Mouse (Mus musculus): Measurements from ENCODE around the gene Lect2.

Lect2 gene

GRCm38 (mm10) chr13:56556701-56557100, 8.4 kb upstream of the Lect2 start:
- DNase-seq (ENCODE audit: low read depth, low spot score), result no peak

- DNase-seq (ENCODE audit: low read depth, low spot score), result no peak
Observed at GRCm38 (mm10) chr13:56555957-56556356, 7.7 kb upstream of the Lect2 start.

- DNase-seq (ENCODE audit: low read depth, low spot score), result peak; percentile 61
Observed at GRCm38 (mm10) chr13:56554409-56554808, 6.1 kb upstream of the Lect2 start.

GRCm38 (mm10) chr13:56553923-56554322, 5.6 kb upstream of the Lect2 start:
- DNase-seq (ENCODE audit: low read depth, low spot score), result no peak

- no peak for DNase-seq (ENCODE audit: low read depth, low spot score)
Observed at GRCm38 (mm10) chr13:56551661-56552060, 3.4 kb upstream of the Lect2 start.

DNA sequence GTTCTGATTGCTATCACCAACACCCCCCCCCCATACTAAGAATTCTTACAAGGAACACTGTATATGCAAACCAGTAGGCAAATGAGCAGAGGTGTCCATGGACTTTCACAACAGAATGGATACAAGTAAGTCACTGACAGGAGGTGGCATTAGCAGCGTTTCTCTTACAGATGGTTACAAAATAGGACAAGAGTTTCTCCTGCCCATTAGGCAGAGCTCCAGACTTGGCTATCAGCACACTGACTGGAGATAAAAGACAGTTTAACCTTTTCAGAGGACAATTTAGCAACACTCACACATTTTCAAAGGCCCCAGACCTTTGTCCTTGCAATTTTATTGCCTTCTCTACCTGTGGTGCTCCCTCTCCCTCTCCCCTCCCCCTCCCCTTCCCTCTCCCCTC, 2.3 kb upstream of the Lect2 start:
- DNase-seq (ENCODE audit: low read depth, low spot score), result no peak

DNA sequence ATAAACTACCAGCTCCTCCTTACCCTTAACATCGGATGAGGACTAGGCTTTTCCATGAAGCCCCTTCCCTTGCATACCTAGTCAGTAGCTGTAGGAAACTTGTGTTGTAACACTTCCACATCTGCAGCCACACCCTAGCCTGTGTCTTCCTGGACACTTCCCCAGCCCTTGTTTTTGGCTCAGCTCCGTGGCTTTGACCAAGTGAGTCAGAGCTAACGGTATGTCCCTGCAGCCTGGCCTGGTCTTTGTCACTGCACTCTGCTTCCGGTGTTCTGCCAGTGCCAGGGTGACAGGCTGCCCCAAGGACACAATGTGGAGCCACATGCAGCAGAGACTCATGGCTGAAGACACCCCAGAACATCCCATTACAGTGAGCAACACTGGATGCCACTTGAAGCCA, 1.1 kb upstream of the Lect2 start:
- DNase-seq (ENCODE audit: low read depth, low spot score), result no peak

GRCm38 (mm10) chr13:56544956-56545355, 3.3 kb downstream of the Lect2 start:
- no peak for DNase-seq (ENCODE audit: low read depth, low spot score)

DNA sequence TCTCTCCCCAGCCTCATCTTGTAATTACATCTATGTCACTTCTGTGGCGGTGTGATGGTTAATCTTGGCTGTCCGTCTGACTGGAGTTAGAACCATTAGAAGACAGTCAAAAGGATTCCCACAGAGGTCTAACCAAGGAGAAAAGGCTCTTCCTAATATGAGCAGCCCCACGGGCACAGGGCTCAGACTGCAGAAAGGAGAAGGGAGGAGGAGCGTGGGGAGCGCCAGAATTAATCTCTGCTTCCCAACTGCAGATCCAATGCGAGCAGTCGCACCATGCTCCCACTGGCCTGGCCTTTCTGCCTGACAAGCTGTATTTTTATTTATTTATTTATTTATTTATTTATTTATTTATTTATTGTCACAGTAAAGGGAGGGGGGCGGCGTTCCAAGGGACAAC, 4.5 kb downstream of the Lect2 start:
- DNase-seq (ENCODE audit: low read depth, low spot score), result no peak

GRCm38 (mm10) chr13:56539846-56540245, 8.5 kb downstream of the Lect2 start:
- no peak for DNase-seq (ENCODE audit: low read depth, low spot score)

GRCm38 (mm10) chr13:56537026-56537425, 11.3 kb downstream of the Lect2 start:
- no peak for DNase-seq (ENCODE audit: low read depth, low spot score)

GRCm38 (mm10) chr13:56535570-56535969, 12.7 kb downstream of the Lect2 start:
- no peak for DNase-seq (ENCODE audit: low read depth, low spot score)

GRCm38 (mm10) chr13:56534931-56535330, 13.4 kb downstream of the Lect2 start:
- DNase-seq (ENCODE audit: low read depth, low spot score), result no peak

DNA sequence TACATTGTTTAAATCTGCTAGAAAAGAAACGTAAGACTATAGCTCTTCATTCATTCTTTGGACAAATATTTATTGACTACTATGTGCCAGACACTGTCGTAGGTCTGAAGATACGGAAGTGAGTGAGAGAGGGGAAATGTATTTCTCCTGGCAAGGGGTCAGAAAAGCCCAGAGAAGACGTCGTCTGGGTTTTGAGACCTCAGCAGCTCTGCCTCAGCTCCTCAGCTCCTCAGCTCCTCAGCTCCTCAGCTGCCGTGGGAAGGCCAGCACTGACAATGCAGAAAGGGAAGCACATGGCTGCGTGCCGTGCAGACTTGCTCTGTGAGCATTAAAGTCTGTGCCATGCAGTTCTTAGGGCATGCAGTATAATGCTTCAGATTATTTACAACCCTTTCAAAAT, 18.6 kb downstream of the Lect2 start:
- DNase-seq (ENCODE audit: low read depth, low spot score), result no peak

DNA sequence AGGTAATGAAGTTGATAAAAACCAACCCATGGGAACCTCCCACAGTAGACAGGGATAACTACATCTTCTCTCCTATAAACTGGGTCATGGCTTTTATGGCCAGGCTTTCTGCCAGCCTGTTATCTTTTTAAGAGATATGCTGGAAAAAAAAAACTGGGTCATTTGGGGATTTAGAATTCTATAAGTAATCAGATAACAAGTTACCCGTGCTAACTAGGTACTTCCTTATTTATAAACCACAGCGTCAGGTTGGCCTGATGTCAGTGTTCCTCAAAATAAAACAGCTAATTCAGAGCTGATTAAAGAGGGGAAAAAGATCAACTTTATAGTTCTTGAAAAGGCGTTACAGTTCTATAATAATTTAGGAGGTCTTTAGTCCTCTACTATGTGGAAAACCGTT, 19.3 kb downstream of the Lect2 start:
- no peak for DNase-seq (ENCODE audit: low read depth, low spot score)

DNA sequence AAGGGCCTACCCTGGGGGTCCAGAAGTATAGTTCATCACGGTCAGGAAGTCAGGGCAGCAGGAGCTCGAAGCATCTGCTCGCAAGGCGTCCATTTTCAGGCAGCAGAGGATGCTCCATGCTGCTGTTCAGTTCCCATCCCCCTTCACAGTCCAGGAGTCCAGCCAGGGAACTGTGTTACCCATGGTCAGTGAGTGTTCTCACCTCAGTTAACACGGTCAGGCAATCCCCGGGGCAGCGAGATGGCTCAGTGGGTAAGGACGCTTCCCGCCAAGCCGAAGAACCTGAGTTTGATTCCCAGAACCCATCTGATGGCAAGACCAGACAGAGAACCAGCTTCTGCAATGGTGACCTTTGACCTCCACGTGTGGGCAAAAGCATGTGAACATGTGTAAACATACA, 20.0 kb downstream of the Lect2 start:
- no peak for DNase-seq (ENCODE audit: low read depth, low spot score)

DNA sequence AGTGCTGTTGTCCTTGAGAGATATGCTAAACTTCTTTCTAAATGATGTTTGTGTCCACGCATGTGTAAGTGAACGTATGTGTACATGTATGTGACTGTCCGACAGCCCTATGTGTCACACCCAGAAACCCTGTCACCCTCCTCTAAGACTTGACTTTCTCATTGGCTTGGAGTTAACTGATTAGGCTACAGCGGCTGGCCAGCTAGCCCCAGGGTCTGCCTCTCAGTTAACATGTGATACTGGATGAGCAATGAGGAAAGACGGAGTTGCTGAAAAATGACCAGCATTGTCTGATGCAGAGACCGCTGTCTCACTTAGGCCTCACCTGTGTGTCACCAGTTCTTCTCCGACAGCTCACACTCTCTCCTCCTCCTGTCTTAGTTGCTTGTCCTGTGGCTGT, 20.5 kb downstream of the Lect2 start:
- no peak for DNase-seq (ENCODE audit: low read depth, low spot score)

GRCm38 (mm10) chr13:56526871-56527270, 21.4 kb downstream of the Lect2 start:
- no peak for DNase-seq (ENCODE audit: low read depth, low spot score)

GRCm38 (mm10) chr13:56522821-56523167, 25.5 kb downstream of the Lect2 start:
- DNase-seq (ENCODE audit: low read depth, low spot score), result no peak

- peak; percentile 74 for DNase-seq (ENCODE audit: low read depth, low spot score)
Observed at GRCm38 (mm10) chr13:56522081-56522820, 26.1 kb downstream of the Lect2 start, which contains the start of gene Fbxl21. TSS of gene Fbxl21 (plus strand) at chr13:56522472.

DNA sequence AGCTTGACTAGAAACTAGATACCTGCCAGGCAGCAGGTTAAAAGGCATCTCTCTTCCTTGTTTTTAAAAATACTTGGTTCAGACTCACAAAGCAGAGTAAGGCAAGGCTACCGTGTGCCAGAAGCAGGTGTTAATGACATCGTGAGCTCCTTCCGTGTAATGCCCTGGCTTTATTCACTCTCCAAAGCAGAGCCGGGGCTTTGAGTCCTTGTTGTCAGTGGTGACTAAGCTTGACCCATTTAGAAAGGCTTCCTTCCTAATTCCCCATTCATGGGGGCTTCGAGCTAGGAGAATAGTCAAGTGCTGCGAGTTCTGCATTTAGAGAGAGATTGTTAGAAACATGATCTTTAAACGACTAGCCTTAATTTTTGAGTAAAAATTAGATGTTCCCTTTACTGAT, 31.5 kb downstream of the Lect2 start:
- DNase-seq (ENCODE audit: low read depth, low spot score), result no peak

DNA sequence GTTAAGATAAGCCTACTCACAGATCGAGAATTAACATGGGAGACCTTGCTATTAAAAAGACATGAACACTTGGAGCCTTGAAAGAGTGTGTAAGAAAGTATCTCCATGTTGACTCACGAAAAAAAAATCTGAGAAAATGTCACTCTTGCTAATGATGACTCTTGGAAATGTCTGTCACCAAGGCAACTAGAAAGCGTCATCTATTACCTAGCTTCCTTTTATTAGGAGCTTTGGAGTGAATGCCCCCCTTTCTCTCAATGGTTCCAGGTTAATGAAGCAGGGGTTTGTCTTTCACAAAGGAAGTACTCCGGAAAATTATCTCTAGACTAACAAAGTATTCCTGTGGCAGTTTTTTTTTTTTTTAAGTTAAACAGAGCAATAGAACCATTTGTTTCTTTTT, 32.0 kb downstream of the Lect2 start:
- DNase-seq (ENCODE audit: low read depth, low spot score), result peak; percentile 28

DNA sequence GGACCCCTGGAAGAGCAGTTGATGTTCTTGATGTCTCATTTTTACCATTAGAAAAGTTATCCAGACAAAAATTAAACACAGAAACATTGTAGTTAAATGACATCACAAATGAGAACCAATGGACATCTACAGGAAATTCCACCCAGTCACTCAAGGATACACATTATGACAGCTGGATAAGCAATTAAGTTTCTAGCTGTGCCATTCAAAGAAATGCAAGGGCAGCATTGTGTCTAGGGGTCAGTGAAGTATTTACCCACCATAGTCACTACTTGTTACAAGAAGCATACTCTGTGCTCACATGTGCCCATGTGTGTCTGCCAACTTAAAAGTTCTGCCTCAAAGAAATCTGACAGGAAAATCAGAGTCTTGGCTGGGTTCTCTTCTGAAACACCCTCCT, 34.7 kb downstream of the Lect2 start:
- no peak for DNase-seq (ENCODE audit: low read depth, low spot score)

- DNase-seq (ENCODE audit: low read depth, low spot score), result no peak
Observed at GRCm38 (mm10) chr13:56509796-56510195, 38.5 kb downstream of the Lect2 start.

All from brain, embryonic 18.5 days (tissue).